Mouse (Mus musculus) heart, postnatal 0 days (tissue): Measurements from ENCODE around the gene Hltf.

ENCODE experiments used
- CTCF ChIP-seq: IDR thresholded peaks from 2 replicates; pipeline ENCODE4 v1.5.1; 2016; ENCODE audit warnings: antibody characterized with exemption, control low read depth, low read depth
- EP300 ChIP-seq: IDR thresholded peaks from 2 replicates; pipeline ENCODE4 v1.6.1; 2016; ENCODE audit warnings: antibody characterized with exemption, low read depth

- TF ChIP-seq CTCF, result no peak
- no peak for TF ChIP-seq EP300
Measured at GRCm38 (mm10) chr3:20014454-20014853, 43.2 kb upstream of the Hltf start.
